Mouse (Mus musculus) testis, adult 2 months (tissue): ENCODE measurements around the gene Foxp1.

Experiments
- CTCF ChIP-seq: fragments of 200-500 bp; IDR thresholded peaks from 2 replicates; pipeline ENCODE4 v1.5.1; 2012; ENCODE audit warnings: low read depth, mild to moderate bottlenecking, inconsistent platforms, low read length, moderate library complexity; ENCODE audit not compliant: control insufficient read depth, insufficient read depth, insufficient replicate concordance
- POLR2A ChIP-seq: fragments of 200-500 bp; IDR thresholded peaks from 2 replicates; pipeline ENCODE4 v1.6.1; 2012; ENCODE audit warnings: low read depth, mild to moderate bottlenecking, inconsistent platforms, low read length, moderate library complexity; ENCODE audit not compliant: control insufficient read depth

DNA sequence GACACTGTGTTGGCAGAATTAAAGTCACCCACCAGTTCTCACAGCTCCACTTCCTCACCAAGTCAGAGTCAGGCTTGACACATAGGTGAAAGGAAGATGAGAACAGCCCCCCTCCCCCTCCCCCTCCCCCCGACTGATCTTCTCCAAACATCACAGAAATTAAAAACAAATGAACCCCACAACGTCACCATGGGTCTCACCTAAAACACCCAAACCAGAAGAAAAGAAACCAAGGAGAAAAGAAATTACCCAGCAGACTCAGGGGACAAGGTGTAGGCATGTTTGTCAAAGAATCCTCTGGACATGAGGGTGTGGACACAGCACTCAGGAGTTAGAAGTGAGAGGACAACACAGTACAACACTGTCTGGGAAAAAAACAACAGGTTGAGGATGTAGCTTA is 93.6 kb downstream of the Foxp1 start:
- no peak for TF ChIP-seq CTCF
- no peak for TF ChIP-seq POLR2A
